Mouse (Mus musculus) T-cell, adult 66 days (primary cell): ENCODE results near the gene Olfr716. TPM values are rescaled to one million over a fixed set of nuclear protein-coding genes. Genes with fewer than 3 reads are reported as not detected.

Experiments
- total RNA-seq, 2 experiments: library from RNA; stranded (reverse); gene quantifications; 3 replicates in 1 of 2; 4 replicates in 1 of 2; pipeline ENCODE4 v1.2.4; 2023

The Olfr716 gene
- not detected for total RNA-seq

DNA sequence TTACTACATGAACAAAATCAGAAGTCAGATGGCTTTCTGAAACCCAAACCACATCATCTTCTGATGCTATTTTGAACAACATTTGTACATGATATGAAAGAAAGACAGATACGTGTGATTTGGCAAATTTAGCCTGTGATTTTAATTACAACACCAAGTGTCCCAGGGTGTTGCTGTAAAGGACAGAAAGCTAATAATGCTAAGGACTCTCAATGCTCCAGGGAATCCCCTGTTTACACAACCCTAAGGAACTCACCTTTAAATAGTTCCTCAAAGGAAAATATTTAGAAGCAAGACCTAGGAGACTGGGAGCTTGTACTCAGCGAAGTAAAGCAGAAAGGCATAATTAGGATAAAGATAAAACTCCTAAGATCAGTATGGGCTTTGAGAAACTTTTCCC is at the start of gene Olfr716:
Gene Olfr716 (plus strand): TSS at position 301 of the 400 bp plus-strand sequence.

DNA sequence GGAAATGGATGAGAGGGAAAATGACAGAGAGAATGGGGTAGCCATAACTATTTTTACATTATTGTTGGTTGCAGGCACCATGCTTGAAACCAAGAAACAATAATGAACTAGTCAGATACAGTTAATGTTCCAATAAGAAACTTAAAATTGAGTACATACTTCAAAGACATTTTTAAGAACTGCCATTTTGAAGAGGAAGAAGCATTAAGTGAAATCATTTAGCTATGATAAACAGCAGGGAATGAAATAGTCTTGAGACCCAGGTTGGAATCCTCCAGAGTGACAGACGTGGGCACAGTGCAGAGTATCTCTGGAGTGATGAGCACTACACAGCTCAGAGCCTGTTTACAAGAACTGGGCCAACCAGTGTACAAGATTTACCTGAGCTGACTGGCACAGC is 45.2 kb upstream of the Olfr716 start, which contains the start of gene Olfr17:
Gene Olfr17 (plus strand): TSS at position 301 of the 400 bp plus-strand sequence.

DNA sequence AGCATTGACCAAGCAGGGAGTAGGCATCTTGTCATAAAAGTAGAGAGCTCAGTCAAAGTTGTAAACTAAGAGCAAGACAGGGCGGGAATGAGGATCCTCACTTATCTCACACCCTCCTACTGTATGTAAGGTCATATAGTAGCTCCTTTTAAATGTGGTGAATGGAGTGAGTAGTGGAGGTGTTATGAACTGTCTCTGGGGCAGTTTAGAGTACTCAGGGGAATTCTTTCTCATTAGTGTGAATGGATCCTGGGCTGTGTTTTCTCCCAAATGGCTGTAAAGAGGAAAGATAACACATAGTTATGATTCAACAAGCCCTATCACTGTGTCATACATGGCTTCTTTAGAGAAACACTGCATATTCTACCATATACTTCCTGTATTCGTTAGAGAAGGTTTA is 27.9 kb upstream of the Olfr716 start, which contains the start of gene Olfr715b:
Gene Olfr715b (minus strand): TSS at position 101 of the 400 bp plus-strand sequence.

GRCm38 (mm10) chr7:107130983-107131382 is 7.1 kb upstream of the Olfr716 start, which contains the start of gene Olfr715:
Olfr715 (minus strand) TSS chr7:107131083.

DNA sequence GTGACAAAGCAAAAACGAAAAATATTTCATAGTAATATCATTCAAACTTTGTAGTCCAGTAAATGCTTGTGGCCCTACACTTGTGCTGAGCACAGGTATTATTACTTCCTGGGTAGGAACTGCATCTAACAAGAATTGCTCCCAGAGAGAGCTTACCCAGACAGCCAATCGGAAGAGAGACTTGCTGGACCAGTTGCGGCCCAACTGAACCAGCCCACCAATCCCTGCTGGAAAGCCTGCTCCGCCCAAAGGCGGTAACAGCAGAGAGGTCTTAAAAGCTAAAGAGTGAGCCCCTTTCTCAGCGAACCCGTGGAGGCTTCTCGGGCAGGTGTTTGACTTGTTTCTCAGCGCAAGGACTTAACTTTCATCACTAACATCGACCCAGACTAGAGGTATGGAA is 28.6 kb downstream of the Olfr716 start, which contains the start of gene Nlrp14:
Gene Nlrp14 (plus strand): TSS at position 301 of the 400 bp plus-strand sequence.

Other genes with a start within 250 kb of the Olfr716 start
- gene Olfr707, start 237.1 kb upstream of the Olfr716 start, total RNA-seq, result not detected
- gene Olfr1532-ps1, start 230.3 kb upstream of the Olfr716 start, total RNA-seq, result not detected
- under 1 TPM; 0.20 to 0.21 TPM for gene Olfr709-ps1, start 206.1 kb upstream of the Olfr716 start, total RNA-seq
- gene Olfr710, start 190.0 kb upstream of the Olfr716 start, total RNA-seq, result not detected
- gene Olfr6, start 174.4 kb upstream of the Olfr716 start, total RNA-seq, result not detected
- gene Olfr711, start 162.9 kb upstream of the Olfr716 start, total RNA-seq, result not detected
- not detected for gene Olfr2, start 132.3 kb upstream of the Olfr716 start, total RNA-seq
- gene Olfr713, start 107.2 kb upstream of the Olfr716 start, total RNA-seq, result not detected
- not detected for gene Olfr714, start 67.3 kb upstream of the Olfr716 start, total RNA-seq
- not detected for gene Olfr17, start 45.1 kb upstream of the Olfr716 start, total RNA-seq
- not detected for gene Olfr715b, start 28.0 kb upstream of the Olfr716 start, total RNA-seq
- gene Olfr715, start 7.2 kb upstream of the Olfr716 start, total RNA-seq, result not detected
- gene Nlrp14, start 28.7 kb downstream of the Olfr716 start, total RNA-seq, result not detected
- not detected for gene Rbmxl2, start 71.1 kb downstream of the Olfr716 start, total RNA-seq
- not detected for gene Syt9, start 232.4 kb downstream of the Olfr716 start, total RNA-seq